Mouse (Mus musculus): ENCODE data around the gene Gm7942.
"Not testable (repeated sequence)": the region's sequence is repeated elsewhere in the genome, so short reads cannot be mapped to it uniquely, and the experiment has no call there.

The Gm7942 gene

DNA sequence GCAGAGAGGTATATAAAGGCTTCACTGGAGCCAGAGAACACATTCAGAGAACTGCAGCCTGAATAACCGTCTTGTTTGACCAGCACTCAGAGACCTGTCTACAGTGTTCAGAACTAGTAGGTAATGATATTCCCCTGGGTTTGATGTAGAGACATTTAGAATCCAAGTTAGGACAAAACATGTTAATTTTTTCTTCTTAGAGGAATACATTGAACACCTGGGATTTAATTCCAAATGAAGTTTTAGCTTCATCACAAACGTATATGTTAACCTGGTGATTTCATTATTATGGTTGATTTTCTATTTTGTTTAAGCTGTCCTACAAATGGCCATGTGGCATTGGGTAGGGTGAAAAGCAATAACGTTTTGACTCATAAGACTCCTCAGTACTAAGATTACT lies at the start of gene Gm7942:
Gm7942 (plus strand) TSS at position 301 of the 400 bp plus-strand sequence.
- DNase-seq (ENCODE audit: extremely low read depth, low read depth), result not testable (repeated sequence)

Data from MEL-GATA-1-ER (cell line).